Mouse (Mus musculus): ENCODE results near the gene Ube2a.

GRCm38 (mm10) chrX:36884719-36885118, 11.0 kb downstream of the Ube2a start:
- TF ChIP-seq CTCF (IDR thresholded peaks at IDR 0.05; ENCODE audit: borderline replicate concordance, control insufficient read depth, extremely low read depth, insufficient read depth, low read length, poor library complexity) (no peak), POLR2A (IDR thresholded peaks at IDR 0.05; ENCODE audit: control insufficient read depth, extremely low read depth, insufficient read depth, low read length, poor library complexity) (no peak)

Measured in thymus, adult 2 months (tissue).